Mouse (Mus musculus): ENCODE measurements around the gene B4galnt4.

B4galnt4 gene

GRCm38 (mm10) chr7:141040867-141041606 lies 19.9 kb upstream of the B4galnt4 start:
- no peak for DNase-seq (ENCODE audit: extremely low read depth, low read depth, low spot score)

- no peak for DNase-seq (ENCODE audit: extremely low read depth, low read depth, low spot score)
Measured at GRCm38 (mm10) chr7:141041661-141042060, 19.2 kb upstream of the B4galnt4 start.

GRCm38 (mm10) chr7:141042539-141042938 lies 18.4 kb upstream of the B4galnt4 start:
- no peak for DNase-seq (ENCODE audit: extremely low read depth, low read depth, low spot score)

GRCm38 (mm10) chr7:141046931-141047580 lies 13.8 kb upstream of the B4galnt4 start:
- no peak for DNase-seq (ENCODE audit: extremely low read depth, low read depth, low spot score)

GRCm38 (mm10) chr7:141047581-141048225 lies 13.2 kb upstream of the B4galnt4 start:
- no peak for DNase-seq (ENCODE audit: extremely low read depth, low read depth, low spot score)

- DNase-seq (ENCODE audit: extremely low read depth, low read depth, low spot score): no peak
Measured at GRCm38 (mm10) chr7:141048226-141049218, 12.4 kb upstream of the B4galnt4 start.

- no peak for DNase-seq (ENCODE audit: extremely low read depth, low read depth, low spot score)
Measured at GRCm38 (mm10) chr7:141049326-141049725, 11.6 kb upstream of the B4galnt4 start.

GRCm38 (mm10) chr7:141051060-141051685 lies 9.7 kb upstream of the B4galnt4 start:
- no peak for DNase-seq (ENCODE audit: extremely low read depth, low read depth, low spot score)

GRCm38 (mm10) chr7:141052016-141052415 lies 8.9 kb upstream of the B4galnt4 start:
- no peak for DNase-seq (ENCODE audit: extremely low read depth, low read depth, low spot score)

GRCm38 (mm10) chr7:141052421-141052820 lies 8.5 kb upstream of the B4galnt4 start:
- no peak for DNase-seq (ENCODE audit: extremely low read depth, low read depth, low spot score)

GRCm38 (mm10) chr7:141055785-141056184 lies 5.1 kb upstream of the B4galnt4 start:
- no peak for DNase-seq (ENCODE audit: extremely low read depth, low read depth, low spot score)

GRCm38 (mm10) chr7:141056976-141057375 lies 3.9 kb upstream of the B4galnt4 start:
- no peak for DNase-seq (ENCODE audit: extremely low read depth, low read depth, low spot score)

GRCm38 (mm10) chr7:141057541-141057940 lies 3.4 kb upstream of the B4galnt4 start:
- DNase-seq (ENCODE audit: extremely low read depth, low read depth, low spot score): no peak

- no peak for DNase-seq (ENCODE audit: extremely low read depth, low read depth, low spot score)
Measured at GRCm38 (mm10) chr7:141058601-141059341, 2.1 kb upstream of the B4galnt4 start.

- no peak for DNase-seq (ENCODE audit: extremely low read depth, low read depth, low spot score)
Measured at GRCm38 (mm10) chr7:141059929-141060328, 975 bp upstream of the B4galnt4 start.

GRCm38 (mm10) chr7:141061269-141061692 lies 377 bp downstream of the B4galnt4 start:
- DNase-seq (ENCODE audit: extremely low read depth, low read depth, low spot score): no peak

GRCm38 (mm10) chr7:141062525-141062924 lies 1.6 kb downstream of the B4galnt4 start:
- no peak for DNase-seq (ENCODE audit: extremely low read depth, low read depth, low spot score)

- no peak for DNase-seq (ENCODE audit: extremely low read depth, low read depth, low spot score)
Measured at GRCm38 (mm10) chr7:141063353-141063752, 2.4 kb downstream of the B4galnt4 start.

GRCm38 (mm10) chr7:141064175-141064574 lies 3.3 kb downstream of the B4galnt4 start:
- no peak for DNase-seq (ENCODE audit: extremely low read depth, low read depth, low spot score)

GRCm38 (mm10) chr7:141064576-141064975 lies 3.7 kb downstream of the B4galnt4 start:
- no peak for DNase-seq (ENCODE audit: extremely low read depth, low read depth, low spot score)

Data from fat pad, adult 2 months (tissue).